Mouse (Mus musculus): ENCODE measurements at regions not wholly inside any gene's neighbourhood (a gene's known extent, or its start where the extent isn't known, plus 50 kb on each side); places are given as distances from the start of the nearest gene placed in this dataset.
"Not testable (repeated sequence)": the region's sequence is repeated elsewhere in the genome, so short reads cannot be mapped to it uniquely, and the experiment has no call there.

GRCm38 (mm10) chr2:100918122-100918521 lies 706.4 kb upstream of the Rag2 start:
- DNase-seq: no peak

- DNase-seq: no peak
Measured at GRCm38 (mm10) chr2:100919537-100920212, 704.8 kb upstream of the Rag2 start.

- not testable (repeated sequence) for DNase-seq
Measured at GRCm38 (mm10) chr2:100948632-100949031, 675.9 kb upstream of the Rag2 start.

- no peak for DNase-seq
Measured at GRCm38 (mm10) chr2:100959412-100959811, 665.1 kb upstream of the Rag2 start.

- DNase-seq: no peak
Measured at GRCm38 (mm10) chr2:100964584-100964983, 659.9 kb upstream of the Rag2 start.

GRCm38 (mm10) chr2:100977202-100977601 lies 647.3 kb upstream of the Rag2 start:
- no peak for DNase-seq

GRCm38 (mm10) chr2:100982362-100982761 lies 642.2 kb upstream of the Rag2 start:
- no peak for DNase-seq

- no peak for DNase-seq
Measured at GRCm38 (mm10) chr2:101015353-101015752, 609.2 kb upstream of the Rag2 start.

- no peak for DNase-seq
Measured at GRCm38 (mm10) chr2:101019384-101019783, 605.1 kb upstream of the Rag2 start.

- no peak for DNase-seq
Measured at GRCm38 (mm10) chr2:101021515-101021914, 603.0 kb upstream of the Rag2 start.

- DNase-seq: no peak
Measured at GRCm38 (mm10) chr2:101043050-101043449, 581.5 kb upstream of the Rag2 start.

GRCm38 (mm10) chr2:101062939-101063338 lies 561.6 kb upstream of the Rag2 start:
- DNase-seq: no peak

- no peak for DNase-seq
Measured at GRCm38 (mm10) chr2:101074990-101075389, 549.5 kb upstream of the Rag2 start.

GRCm38 (mm10) chr2:101080231-101080630 lies 544.3 kb upstream of the Rag2 start:
- no peak for DNase-seq

GRCm38 (mm10) chr2:101083813-101084212 lies 540.7 kb upstream of the Rag2 start:
- no peak for DNase-seq

- no peak for DNase-seq
Measured at GRCm38 (mm10) chr2:101084648-101085047, 539.9 kb upstream of the Rag2 start.

- DNase-seq: peak; percentile 5 to 13
Measured at GRCm38 (mm10) chr2:101107183-101107872, 517.2 kb upstream of the Rag2 start.

- no peak for DNase-seq
Measured at GRCm38 (mm10) chr2:101136867-101137266, 487.7 kb upstream of the Rag2 start.

- DNase-seq: no peak
Measured at GRCm38 (mm10) chr2:101139931-101140330, 484.6 kb upstream of the Rag2 start.

- peak in 1 of 2 experiments; percentile 24 for DNase-seq
Measured at GRCm38 (mm10) chr2:101156755-101157271, 467.7 kb upstream of the Rag2 start.

GRCm38 (mm10) chr2:101159276-101159675 lies 465.2 kb upstream of the Rag2 start:
- DNase-seq: peak; percentile 13 to 29

GRCm38 (mm10) chr2:101165942-101166341 lies 458.6 kb upstream of the Rag2 start:
- DNase-seq: no peak

- DNase-seq: no peak
Measured at GRCm38 (mm10) chr2:101172806-101173205, 451.7 kb upstream of the Rag2 start.

- DNase-seq: no peak
Measured at GRCm38 (mm10) chr2:101175124-101175523, 449.4 kb upstream of the Rag2 start.
